Mouse (Mus musculus) megakaryocyte progenitor cell, adult 5-6 weeks (primary cell): ENCODE measurements at regions not wholly inside any gene's neighbourhood (a gene's known extent, or its start where the extent isn't known, plus 50 kb on each side); places are given as distances from the start of the nearest gene placed in this dataset.
"Not testable (repeated sequence)": the region's sequence is repeated elsewhere in the genome, so short reads cannot be mapped to it uniquely, and the experiment has no call there.

Experiments
- ATAC-seq: replicated peaks from 2 replicates; pipeline ENCODE4 v1.8.0; 2016; ENCODE audit warnings: mild to moderate bottlenecking, moderate TSS enrichment, inconsistent platforms; ENCODE audit not compliant: poor library complexity

GRCm38 (mm10) chr12:77526581-77526980 lies 288.7 kb downstream of the Fut8 start:
- not testable (repeated sequence) for ATAC-seq

GRCm38 (mm10) chr12:77527499-77527898 lies 289.6 kb downstream of the Fut8 start:
- no peak for ATAC-seq

- no peak for ATAC-seq
Measured at GRCm38 (mm10) chr12:77527953-77528865, 290.3 kb downstream of the Fut8 start.

GRCm38 (mm10) chr12:77528868-77529271 lies 290.9 kb downstream of the Fut8 start:
- ATAC-seq = no peak

GRCm38 (mm10) chr12:77529414-77529813 lies 291.5 kb downstream of the Fut8 start:
- no peak for ATAC-seq

- ATAC-seq = peak; percentile 74
Measured at GRCm38 (mm10) chr12:77529955-77530354, 292.0 kb downstream of the Fut8 start.

GRCm38 (mm10) chr12:77531294-77531693 lies 293.4 kb downstream of the Fut8 start:
- ATAC-seq = peak; percentile 56

GRCm38 (mm10) chr12:77532547-77532946 lies 294.6 kb downstream of the Fut8 start:
- ATAC-seq = 0 out of 2 replicates have a peak, but pooled peaks have one; percentile 26

GRCm38 (mm10) chr12:77533606-77534005 lies 295.7 kb downstream of the Fut8 start:
- no peak for ATAC-seq

GRCm38 (mm10) chr12:77534079-77534478 lies 296.2 kb downstream of the Fut8 start:
- ATAC-seq = peak; percentile 19; the same call in 1 of the 2 replicates

- ATAC-seq = no peak
Measured at GRCm38 (mm10) chr12:77535147-77535546, 297.2 kb downstream of the Fut8 start.

- ATAC-seq = peak; percentile 52
Measured at GRCm38 (mm10) chr12:77537139-77537848, 299.4 kb downstream of the Fut8 start.

GRCm38 (mm10) chr12:77539661-77540431 lies 301.9 kb downstream of the Fut8 start:
- ATAC-seq = peak; percentile 67

GRCm38 (mm10) chr12:77541051-77541765 lies 303.3 kb downstream of the Fut8 start:
- no peak for ATAC-seq

- peak; percentile 45 for ATAC-seq
Measured at GRCm38 (mm10) chr12:77541826-77542225, 303.9 kb downstream of the Fut8 start.

GRCm38 (mm10) chr12:77543651-77544050 lies 305.7 kb downstream of the Fut8 start:
- no peak for ATAC-seq

GRCm38 (mm10) chr12:77546165-77546564 lies 308.2 kb downstream of the Fut8 start:
- ATAC-seq = no peak

- ATAC-seq = peak; percentile 76
Measured at GRCm38 (mm10) chr12:77568286-77568685, 330.4 kb downstream of the Fut8 start.

- ATAC-seq = no peak
Measured at GRCm38 (mm10) chr12:77570501-77570900, 332.6 kb downstream of the Fut8 start.

GRCm38 (mm10) chr12:77571071-77571470 lies 333.1 kb downstream of the Fut8 start:
- ATAC-seq = no peak
